Mouse (Mus musculus): ENCODE results near the gene Rflnb.

GRCm38 (mm10) chr11:76010838-76011624 is 16.6 kb downstream of the Rflnb start:
- TF ChIP-seq CTCF (IDR thresholded peaks at IDR 0.05; ENCODE audit: extremely low read depth, insufficient read depth, low read length) (no peak), POLR2A (IDR thresholded peaks at IDR 0.05; ENCODE audit: extremely low read depth, insufficient read depth, low read length) (no peak)
